Mouse (Mus musculus): ENCODE data around the gene Caap1. TPM values are rescaled to one million over a fixed set of nuclear protein-coding genes. Genes with fewer than 3 reads are reported as not detected.

The Caap1 gene
- total RNA-seq (2021) = 1 to 10 TPM; 2.6 to 2.7 TPM
- long read RNA-seq, experiment 1, partial matches to known transcripts = 0 of 4 reads
- long read RNA-seq, experiment 1, other reads (novel, unspliced or antisense) = 3 of 4 reads
- long read RNA-seq, experiment 2, partial matches to known transcripts = 0 of 7 reads
- long read RNA-seq, experiment 2, other reads (novel, unspliced or antisense) = 2 of 7 reads

DNA sequence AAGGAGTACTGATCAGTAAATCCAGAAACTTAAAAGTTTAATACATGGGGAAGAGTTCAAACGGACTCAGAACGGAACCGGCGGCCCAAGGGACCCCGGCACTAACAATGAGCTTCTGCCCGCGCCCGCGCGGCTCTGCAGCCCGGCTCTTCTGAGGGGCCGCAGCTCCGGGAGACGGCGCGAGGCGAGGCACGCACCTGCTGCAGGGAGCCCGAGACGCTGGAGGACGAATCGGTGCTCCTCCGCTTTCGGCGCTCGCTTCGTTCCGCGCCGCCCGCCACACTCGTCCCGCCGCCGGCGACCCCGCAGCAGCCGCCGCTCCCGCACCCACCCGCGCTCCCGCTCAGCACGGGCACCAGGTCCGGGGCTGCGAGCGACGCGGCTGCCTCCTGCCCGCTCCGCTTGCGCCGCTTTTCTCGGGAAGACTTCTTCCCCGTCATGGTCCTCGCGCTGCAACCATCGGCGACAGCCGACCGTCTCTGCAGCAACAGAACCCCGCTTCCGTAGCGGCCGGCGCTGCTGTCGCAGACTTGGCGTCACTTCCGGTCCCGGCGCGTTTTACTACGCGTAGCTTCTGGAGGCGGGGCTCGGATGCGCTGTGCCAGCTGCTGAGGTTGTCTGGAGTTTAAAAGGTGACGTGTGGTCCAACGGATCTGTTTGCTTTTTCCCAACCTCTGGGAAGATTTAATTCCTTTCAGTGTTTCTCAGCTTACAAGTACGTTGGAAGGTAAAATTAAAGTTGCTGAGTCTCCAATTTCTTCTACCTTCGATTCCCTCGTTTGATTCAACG is at the start of gene Caap1, which contains the start of gene Gm10306:
Gene Caap1 (minus strand): TSS at position 532 of the 790 bp plus-strand sequence.
Gene Gm10306 (plus strand): TSS at position 282 of the 790 bp plus-strand sequence.
- intact Hi-C loops (cut with DNase I; ENCODE audit: low total_unique reads) = no loop called here
- DNase-seq = peak; percentile 95

- DNase-seq = no peak
- intact Hi-C loops (cut with DNase I; ENCODE audit: low total_unique reads) = no loop called here
These were observed 49.0 kb upstream of the Caap1 start for GRCm38 (mm10) chr4:94605591-94605990.

- DNase-seq = no peak
- intact Hi-C loops (cut with DNase I; ENCODE audit: low total_unique reads) = no loop called here
These were observed 47.9 kb upstream of the Caap1 start for GRCm38 (mm10) chr4:94604452-94605019.

DNA sequence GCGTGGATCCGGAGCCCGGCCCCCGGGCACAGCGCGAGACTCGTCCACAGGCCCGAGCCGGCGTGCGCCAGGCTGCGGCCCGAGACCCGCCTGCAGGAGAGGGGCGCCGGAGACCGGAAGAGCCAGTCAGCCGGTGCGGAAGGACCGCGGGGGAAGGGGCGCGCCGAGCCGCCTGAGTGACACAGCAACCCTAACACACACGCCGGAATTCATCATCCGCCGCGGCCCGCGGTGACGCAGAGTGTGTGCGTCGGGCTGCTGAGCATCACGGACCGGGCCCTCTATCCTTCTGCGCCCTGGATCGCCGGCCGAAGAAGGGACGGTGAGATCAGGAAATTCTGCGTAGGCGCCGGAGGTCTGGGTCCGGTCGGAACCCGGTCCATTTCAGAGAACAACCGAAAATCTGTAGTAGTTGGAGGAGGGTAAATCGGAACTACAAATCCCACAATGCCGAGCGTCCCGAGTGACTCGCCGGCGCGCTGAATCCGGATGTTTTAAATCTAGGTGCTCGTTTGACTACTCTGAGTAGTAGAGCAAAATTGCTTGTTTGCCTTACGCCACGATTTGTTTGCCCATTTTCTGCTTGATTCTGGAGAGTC is 46.5 kb upstream of the Caap1 start, which contains the start of gene Plaa:
Gene Plaa (minus strand): TSS at position 214 of the 599 bp plus-strand sequence.
- peak; percentile 87 for DNase-seq
- intact Hi-C loops (cut with DNase I; ENCODE audit: low total_unique reads) = no loop called here

GRCm38 (mm10) chr4:94602496-94603030 is 46.0 kb upstream of the Caap1 start:
- intact Hi-C loops (cut with DNase I; ENCODE audit: low total_unique reads) = no loop called here
- no peak for DNase-seq

DNA sequence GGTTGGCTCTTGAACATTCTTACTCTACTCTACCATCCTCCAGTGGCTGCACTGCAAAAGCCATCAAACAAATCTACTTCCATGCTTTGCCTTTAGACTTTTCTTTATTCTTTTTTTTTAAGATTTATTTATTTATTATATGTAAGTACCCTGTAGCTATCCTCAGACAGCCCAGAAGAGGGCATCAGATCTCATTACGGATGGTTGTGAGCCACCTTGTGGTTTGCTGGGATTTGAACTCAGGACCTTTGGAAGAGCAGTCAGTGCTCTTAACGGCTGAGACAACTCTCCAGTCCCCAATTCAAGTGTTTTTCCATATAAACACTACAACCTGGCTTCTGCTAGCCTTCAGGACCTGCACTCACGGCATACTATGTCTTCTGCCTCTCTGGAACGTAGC is 44.8 kb upstream of the Caap1 start:
- intact Hi-C loops (cut with DNase I; ENCODE audit: low total_unique reads) = no loop called here
- no peak for DNase-seq

DNA sequence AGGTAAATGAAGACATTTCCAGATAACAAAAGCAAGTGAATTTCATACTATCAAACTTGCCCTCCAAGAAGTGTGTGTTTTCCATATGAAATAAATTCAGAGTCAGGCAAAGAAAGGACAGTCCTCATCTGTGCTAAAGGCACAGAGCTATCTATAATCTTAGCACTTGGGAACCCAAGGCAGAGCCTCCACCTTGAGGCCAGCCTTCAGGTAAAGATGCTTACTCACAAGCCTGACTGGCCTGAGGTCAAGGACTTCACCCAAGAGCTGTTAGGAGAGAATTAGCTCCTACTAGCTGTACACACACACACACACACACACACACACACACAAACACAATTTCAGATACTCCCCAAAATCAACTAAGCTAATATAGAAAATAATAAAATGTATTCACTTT is 36.1 kb upstream of the Caap1 start:
- no peak for DNase-seq
- intact Hi-C loops (cut with DNase I; ENCODE audit: low total_unique reads) = no loop called here

GRCm38 (mm10) chr4:94591765-94592381 is 35.3 kb upstream of the Caap1 start:
- DNase-seq = no peak
- intact Hi-C loops (cut with DNase I; ENCODE audit: low total_unique reads) = no loop called here

- no peak for DNase-seq
- intact Hi-C loops (cut with DNase I; ENCODE audit: low total_unique reads) = no loop called here
These were observed 16.1 kb upstream of the Caap1 start for GRCm38 (mm10) chr4:94572677-94573076.

GRCm38 (mm10) chr4:94564297-94564696 is 7.7 kb upstream of the Caap1 start:
- no peak for DNase-seq
- intact Hi-C loops (cut with DNase I; ENCODE audit: low total_unique reads) = no loop called here

- intact Hi-C loops (cut with DNase I; ENCODE audit: low total_unique reads) = no loop called here
- DNase-seq = no peak
These were observed 5.5 kb upstream of the Caap1 start for GRCm38 (mm10) chr4:94561954-94562648.

- intact Hi-C loops (cut with DNase I; ENCODE audit: low total_unique reads) = no loop called here
- DNase-seq = no peak
These were observed 3.7 kb upstream of the Caap1 start for GRCm38 (mm10) chr4:94560316-94560715.

- intact Hi-C loops (cut with DNase I; ENCODE audit: low total_unique reads) = no loop called here
- DNase-seq = no peak
These were observed 2.7 kb upstream of the Caap1 start for GRCm38 (mm10) chr4:94559266-94559665.

DNA sequence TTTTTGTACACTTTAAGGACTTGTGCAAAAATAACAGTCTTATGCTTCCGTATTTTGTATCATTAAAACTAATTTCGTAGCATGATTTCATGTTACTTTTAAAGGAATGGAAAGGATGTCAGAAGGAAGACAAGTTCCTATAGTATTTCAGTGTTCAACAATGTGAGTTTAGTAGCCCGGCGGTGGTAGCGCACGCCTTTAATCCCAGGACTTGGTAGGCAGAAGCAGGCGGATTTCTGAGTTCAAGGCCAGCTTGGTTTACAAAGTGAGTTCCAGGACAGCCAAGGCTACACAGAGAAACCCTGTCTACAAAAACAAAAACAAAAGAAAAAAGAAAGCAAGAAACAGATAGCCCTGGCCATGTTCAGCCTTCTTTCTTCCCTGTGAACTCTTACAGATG is 549 bp upstream of the Caap1 start:
- no peak for DNase-seq
- intact Hi-C loops (cut with DNase I; ENCODE audit: low total_unique reads) = no loop called here

DNA sequence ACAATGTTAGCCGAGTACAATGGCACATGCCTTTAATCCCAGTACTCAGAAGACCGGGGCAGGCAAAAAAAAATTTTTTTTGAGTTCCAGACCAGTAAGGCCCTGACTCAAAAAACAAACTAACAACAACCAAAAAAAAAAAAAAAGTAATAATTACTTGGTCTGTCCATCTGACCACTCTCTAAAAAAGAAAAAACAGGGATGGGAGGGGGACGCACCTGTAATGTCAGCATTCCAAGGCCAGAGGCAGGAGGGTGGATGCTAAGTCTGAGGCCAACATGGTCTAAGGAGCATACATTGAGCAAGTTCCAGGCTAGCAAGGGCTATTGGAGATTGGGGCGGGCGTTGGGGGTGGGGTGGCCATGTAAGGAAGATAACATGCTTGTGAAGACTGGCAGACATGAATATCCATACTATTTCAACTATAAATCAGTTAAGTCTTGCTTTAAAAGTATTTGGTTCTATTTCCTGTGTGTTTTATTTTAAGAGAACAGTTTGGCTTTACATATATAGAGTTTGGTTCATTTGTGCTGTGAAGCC is 1.6 kb downstream of the Caap1 start:
- intact Hi-C loops (cut with DNase I; ENCODE audit: low total_unique reads) = no loop called here
- no peak for DNase-seq

- DNase-seq = no peak
These were observed 12.3 kb downstream of the Caap1 start for GRCm38 (mm10) chr4:94544321-94544720.

DNA sequence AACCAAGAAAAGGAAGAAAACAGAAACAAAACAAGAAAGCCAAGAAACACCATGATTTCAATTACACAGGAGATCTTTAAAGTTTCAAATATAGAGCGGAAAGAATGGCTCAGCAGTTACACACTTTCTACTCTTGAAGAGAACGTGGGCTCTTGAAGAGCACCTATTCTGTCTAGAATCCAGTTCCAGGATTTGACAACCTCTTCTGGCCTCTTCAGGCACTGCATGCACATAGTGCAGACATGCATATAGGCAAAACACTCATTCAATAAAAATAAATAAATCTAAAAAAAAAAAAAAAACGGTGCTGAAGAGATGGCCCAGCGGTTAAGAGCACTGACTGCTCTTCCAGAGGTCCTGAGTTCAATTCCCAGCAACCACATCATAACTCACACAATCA is 13.6 kb downstream of the Caap1 start:
- intact Hi-C loops (cut with DNase I; ENCODE audit: low total_unique reads) = no loop called here
- no peak for DNase-seq

More at GRCm38 (mm10) chr4:94544321-94544720, 12.3 kb downstream of the Caap1 start:
- intact Hi-C loops (cut with DNase I; ENCODE audit: low total_unique reads) = no loop called here

- intact Hi-C loops (cut with DNase I; ENCODE audit: low total_unique reads) = no loop called here
- DNase-seq = no peak
These were observed 23.4 kb downstream of the Caap1 start for GRCm38 (mm10) chr4:94533205-94533604.

- intact Hi-C loops (cut with DNase I; ENCODE audit: low total_unique reads) = no loop called here
- no peak for DNase-seq
These were observed 27.1 kb downstream of the Caap1 start for GRCm38 (mm10) chr4:94529448-94529847.
